In genomic region chr12:99340418-99341182, GRCm38 (mm10) we compare ENCODE assay signal across 8 mouse cellular contexts.
DNase-seq lines count a peak whose midpoint lies in the region; ATAC-seq and TF ChIP-seq lines count a peak whose summit lies in the region.
"Had no signal": no experiment of that assay in that cellular context is flagged by ENCODE, and none has a peak within 500 bp of the region (broad histone marks: within the 10 kb centered on the region; RNA-seq: fewer than 3 reads in every experiment).

No protein-coding gene starts in this region.

- H3K4me3 ChIP-seq in layer of hippocampus, adult 2 months = no peak overlapping the region
- no peak overlapping the region for H3K4me3 ChIP-seq in forebrain, embryonic 15.5 days

- no peak for DNase-seq in layer of hippocampus, adult 2 months (ENCODE audit: low spot score in 2 of 2)
- DNase-seq in layer of hippocampus, adult 11-12 months (ENCODE audit: low spot score) = no peak
- DNase-seq in lung, postnatal 25 days (ENCODE audit: low spot score) = peak; percentile 77
- DNase-seq in yolk sac, embryonic 10.5 days (ENCODE audit: low spot score) = peak; percentile 65
- DNase-seq in left cerebral cortex, postnatal 4 days = no peak
- DNase-seq in layer of hippocampus, adult 8-10 months (ENCODE audit: low spot score in 2 of 2) = no peak
- DNase-seq: liver had no signal

- H3K36me3 ChIP-seq in forebrain, embryonic 15.5 days = no peaks in the 10 kb centered on the region

- WGBS in forebrain, embryonic 15.5 days = 75% methylated on average over 13 of the region's 13 CpGs

- H3K9me3 ChIP-seq in forebrain, embryonic 15.5 days = no peaks in the 10 kb centered on the region

- H3K27ac ChIP-seq in layer of hippocampus, adult 2 months = peak overlapping the region; percentile 87
- H3K27ac ChIP-seq in forebrain, embryonic 15.5 days (replicated peaks) = peak overlapping the region; percentile 95

- no peaks in the 10 kb centered on the region for H3K27me3 ChIP-seq in forebrain, embryonic 15.5 days

- H3K9ac ChIP-seq in forebrain, embryonic 15.5 days (replicated peaks) = no peak overlapping the region

- H3K4me1 ChIP-seq in forebrain, embryonic 15.5 days = peaks cover 65% of the 10 kb centered on the region

- peak; percentile 9; the same call in 1 of the 2 replicates for ATAC-seq in forebrain, embryonic 15.5 days (replicated peaks)

- TF ChIP-seq CTCF in layer of hippocampus, adult 2 months (conservative IDR thresholded peaks at IDR 0.05) = peak; percentile 44; the same call in 1 of the 2 replicates

- H3K4me2 ChIP-seq in forebrain, embryonic 15.5 days (replicated peaks) = peak overlapping the region; percentile 28

- intact Hi-C loops in left cerebral cortex, postnatal 4 days (cut with DNase I) = no loop called here

Comparison
In these comparisons a context has a peak if more than half of its experiments do, and no peak if none do; other contexts are left out.
1. DNase-seq: peak in lung, postnatal 25 days (single experiment) and yolk sac, embryonic 10.5 days (single experiment); none in layer of hippocampus, adult 2 months (0 of 2), layer of hippocampus, adult 11-12 months (single experiment), left cerebral cortex, postnatal 4 days (single experiment) and layer of hippocampus, adult 8-10 months (0 of 2).